Mouse (Mus musculus): Measurements from ENCODE around the gene Git2. TPM values are rescaled to one million over a fixed set of nuclear protein-coding genes. Genes with fewer than 3 reads are reported as not detected.

Git2 gene
- total and polyA plus RNA-seq, 3 experiments, result 24.0 to 71.7 (median 64.9) TPM

- peaks cover 10% of the 10 kb centered on the region for H3K79me2 ChIP-seq (ENCODE audit: control insufficient read depth, insufficient read depth, low read length, poor library complexity)
- H3K9ac ChIP-seq (ENCODE audit: control insufficient read depth, low read depth, low read length, poor library complexity, severe bottlenecking), result no peak overlapping the region
- no peak for TF ChIP-seq POLR2AphosphoS5 (IDR thresholded peaks at IDR 0.05; ENCODE audit: borderline replicate concordance, low read depth, low read length)
- TF ChIP-seq CTCF (IDR thresholded peaks at IDR 0.05 in 2 of 3, conservative IDR thresholded peaks at IDR 0.05 in 1 of 3; ENCODE audit: control insufficient read depth in 1 of 3, insufficient read depth in 1 of 3, low read depth in 2 of 3, low read length in 3 of 3, poor library complexity in 1 of 3, severe bottlenecking in 1 of 3), result no peak
- no peak for TF ChIP-seq SMC3 (IDR thresholded peaks at IDR 0.05; ENCODE audit: low read depth, low read length)
- TF ChIP-seq EP300 (IDR thresholded peaks at IDR 0.05; ENCODE audit: low read depth in 1 of 2, low read length in 2 of 2), result no peak
- TF ChIP-seq MYB (IDR thresholded peaks at IDR 0.05; ENCODE audit: low read depth, low read length), result no peak
- no peak for TF ChIP-seq UBTF (IDR thresholded peaks at IDR 0.05; ENCODE audit: borderline replicate concordance, insufficient read depth, low read depth, low read length)
- no peak for TF ChIP-seq E2F4 (IDR thresholded peaks at IDR 0.05; ENCODE audit: borderline replicate concordance, low read depth, low read length)
- no peak for TF ChIP-seq MYC (IDR thresholded peaks at IDR 0.05; ENCODE audit: low read depth, low read length)
- H3K27me3 ChIP-seq (ENCODE audit: control insufficient read depth in 1 of 2, insufficient read depth in 2 of 2, low read length in 2 of 2), result no peaks in the 10 kb centered on the region
- H3K4me1 ChIP-seq (ENCODE audit: control insufficient read depth in 1 of 2, insufficient read depth in 2 of 2, low read length in 2 of 2), result peaks cover 0 to 5% of the 10 kb centered on the region in 2 experiments; a peak in 1 of 4 replicates
- DNase-seq (ENCODE audit: low read depth, low spot score), result no peak
- H3K4me3 ChIP-seq (ENCODE audit: control insufficient read depth in 1 of 2, insufficient read depth in 1 of 2, low read depth in 2 of 2, low read length in 2 of 2), result no peak overlapping the region
- H3K9me3 ChIP-seq (replicated peaks; ENCODE audit: insufficient read depth, low read length), result no peaks in the 10 kb centered on the region
- H3K27ac ChIP-seq (ENCODE audit: control insufficient read depth, low read depth, low read length), result no peak overlapping the region
- peaks cover 0 to 5% of the 10 kb centered on the region in 2 experiments; a peak in 2 of 4 replicates for H3K36me3 ChIP-seq (ENCODE audit: control insufficient read depth in 1 of 2, insufficient read depth in 2 of 2, low read length in 2 of 2)
These were observed 33.1 kb upstream of the Git2 start for GRCm38 (mm10) chr5:114808385-114808784.

- Histone ChIP-seq H3K79me2 (ENCODE audit: control insufficient read depth, insufficient read depth, low read length, poor library complexity) (peaks cover 9% of the 10 kb centered on the region), H3K9ac (ENCODE audit: control insufficient read depth, low read depth, low read length, poor library complexity, severe bottlenecking) (no peak overlapping the region), H3K9me3 (replicated peaks; ENCODE audit: insufficient read depth, low read length) (no peaks in the 10 kb centered on the region), H3K4me3 (ENCODE audit: control insufficient read depth in 1 of 2, insufficient read depth in 1 of 2, low read depth in 2 of 2, low read length in 2 of 2) (no peak overlapping the region), H3K27ac (ENCODE audit: control insufficient read depth, low read depth, low read length) (no peak overlapping the region), H3K27me3 (ENCODE audit: control insufficient read depth in 1 of 2, insufficient read depth in 2 of 2, low read length in 2 of 2) (no peaks in the 10 kb centered on the region), H3K36me3 (ENCODE audit: control insufficient read depth in 1 of 2, insufficient read depth in 2 of 2, low read length in 2 of 2) (peaks cover 0 to 8% of the 10 kb centered on the region in 2 experiments; a peak in 2 of 4 replicates), H3K4me1 (ENCODE audit: control insufficient read depth in 1 of 2, insufficient read depth in 2 of 2, low read length in 2 of 2) (peaks cover 0 to 4% of the 10 kb centered on the region in 2 experiments; a peak in 1 of 4 replicates)
- TF ChIP-seq KAT2A (conservative IDR thresholded peaks at IDR 0.05; ENCODE audit: low read depth, low read length), result no peak
- no peak for TF ChIP-seq RCOR1 (IDR thresholded peaks at IDR 0.05; ENCODE audit: low read depth, low read length)
- no peak for TF ChIP-seq MEF2A (IDR thresholded peaks at IDR 0.05; ENCODE audit: extremely low read depth, insufficient replicate concordance, low read depth, low read length, poor library complexity, severe bottlenecking)
- TF ChIP-seq ZKSCAN1 (IDR thresholded peaks at IDR 0.05; ENCODE audit: low read depth, low read length), result no peak
- no peak for TF ChIP-seq EP300 (IDR thresholded peaks at IDR 0.05; ENCODE audit: low read depth in 1 of 2, low read length in 2 of 2)
- TF ChIP-seq ZNF384 (IDR thresholded peaks at IDR 0.05; ENCODE audit: low read depth, low read length), result no peak
- no peak for DNase-seq (ENCODE audit: low read depth, low spot score)
These were observed 32.6 kb upstream of the Git2 start for GRCm38 (mm10) chr5:114807893-114808292.

- Histone ChIP-seq H3K27me3 (ENCODE audit: control insufficient read depth in 1 of 2, insufficient read depth in 2 of 2, low read length in 2 of 2) (no peaks in the 10 kb centered on the region), H3K79me2 (ENCODE audit: control insufficient read depth, insufficient read depth, low read length, poor library complexity) (peaks cover 5% of the 10 kb centered on the region), H3K36me3 (ENCODE audit: control insufficient read depth in 1 of 2, insufficient read depth in 2 of 2, low read length in 2 of 2) (peaks cover 0 to 8% of the 10 kb centered on the region in 2 experiments; a peak in 1 of 4 replicates), H3K9ac (ENCODE audit: control insufficient read depth, low read depth, low read length, poor library complexity, severe bottlenecking) (no peak overlapping the region), H3K9me3 (replicated peaks; ENCODE audit: insufficient read depth, low read length) (no peaks in the 10 kb centered on the region), H3K4me3 (ENCODE audit: control insufficient read depth in 1 of 2, insufficient read depth in 1 of 2, low read depth in 2 of 2, low read length in 2 of 2) (no peak overlapping the region), H3K27ac (ENCODE audit: control insufficient read depth, low read depth, low read length) (no peak overlapping the region), H3K4me1 (ENCODE audit: control insufficient read depth in 1 of 2, insufficient read depth in 2 of 2, low read length in 2 of 2) (no peaks in the 10 kb centered on the region)
- TF ChIP-seq TAL1 (IDR thresholded peaks at IDR 0.05; ENCODE audit: low read length), result no peak
- DNase-seq (ENCODE audit: low read depth, low spot score), result no peak
These were observed 32.2 kb upstream of the Git2 start for GRCm38 (mm10) chr5:114807468-114807867.
